Mouse (Mus musculus): ENCODE results near the gene Naa15. TPM values are rescaled to one million over a fixed set of nuclear protein-coding genes. Genes with fewer than 3 reads are reported as not detected.

The Naa15 gene
- total and polyA plus RNA-seq, 3 experiments = 27.6 to 95.3 (median 59.0) TPM

DNA sequence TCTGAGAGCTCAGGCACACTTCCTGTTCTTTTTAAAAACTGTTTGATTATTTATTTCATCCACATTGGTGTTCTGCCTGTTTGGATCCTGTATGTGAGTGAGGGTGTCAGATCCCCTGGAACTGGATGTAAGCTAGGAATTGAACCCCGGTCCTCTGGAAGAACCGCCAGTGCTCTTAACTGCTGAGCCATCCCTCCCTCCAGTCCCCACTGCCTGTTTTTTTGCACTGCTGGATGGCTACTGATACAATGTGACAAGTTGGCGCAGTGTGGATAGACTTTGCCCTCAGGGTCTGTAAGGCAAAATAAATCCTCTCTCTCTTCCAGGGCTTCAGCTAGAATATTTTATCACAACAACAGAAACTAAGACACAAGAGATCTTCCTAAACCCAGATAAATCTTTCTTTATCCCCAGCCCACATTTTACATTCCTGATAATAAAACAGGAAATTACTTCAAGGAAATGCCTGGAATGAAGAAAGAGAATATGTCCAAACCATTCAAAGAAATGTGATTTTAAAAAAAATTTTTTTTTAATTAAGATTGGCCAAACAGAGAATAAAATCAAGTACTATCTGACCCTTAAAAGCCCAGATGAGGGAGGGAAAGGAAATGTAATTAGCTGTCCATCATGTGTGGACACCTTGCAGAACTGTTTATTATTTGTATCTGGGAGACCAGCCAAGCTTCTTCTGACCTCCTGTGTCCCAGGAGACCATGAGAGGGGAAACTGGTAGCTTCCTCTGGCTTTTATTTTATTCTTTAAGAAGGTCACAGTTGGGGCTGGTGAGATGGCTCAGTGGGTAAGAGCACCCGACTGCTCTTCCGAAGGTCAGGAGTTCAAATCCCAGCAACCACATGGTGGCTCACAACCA, 34.9 kb upstream of the Naa15 start:
- no peak overlapping the region for H3K9ac ChIP-seq (ENCODE audit: insufficient read depth, low read depth)
- H3K9me3 ChIP-seq (replicated peaks; ENCODE audit: low read length) = no peaks in the 10 kb centered on the region
- no peak overlapping the region for H3K27ac ChIP-seq (ENCODE audit: insufficient read depth, low read depth)
- H3K4me3 ChIP-seq (replicated peaks in 1 of 3; ENCODE audit: low read depth in 2 of 3, low read length in 2 of 3, poor library complexity in 1 of 3) = no peak overlapping the region
- no peaks in the 10 kb centered on the region for H3K27me3 ChIP-seq (replicated peaks)
- H3K36me3 ChIP-seq (replicated peaks in 1 of 2; ENCODE audit: control insufficient read depth in 1 of 2, insufficient read depth in 1 of 2, low read length in 1 of 2) = no peaks in the 10 kb centered on the region
- in situ Hi-C loops (cut with MboI; ENCODE audit: low pct_ligation_motif_present, low pct_unique_long_range_greater_than_20kb, low sequenced_read_pairs) = loop anchor here (5.0 kb wide), 1 partner anchor 32 kb away; no protein-coding TSS in a partner anchor
- no peak overlapping the region for H3K4me2 ChIP-seq (ENCODE audit: insufficient read depth, low read depth, poor library complexity, severe bottlenecking)
- H3K79me2 ChIP-seq (replicated peaks; ENCODE audit: control insufficient read depth, extremely low read depth, insufficient read depth, poor library complexity, severe bottlenecking) = no peaks in the 10 kb centered on the region
- no peak for TF ChIP-seq MAFK (IDR thresholded peaks at IDR 0.05; ENCODE audit: insufficient replicate concordance, low read length)
- TF ChIP-seq CTCF (conservative IDR thresholded peaks at IDR 0.05 in 1 of 2, IDR thresholded peaks at IDR 0.05 in 1 of 2; ENCODE audit: low read depth in 2 of 2, low read length in 2 of 2) = 0 out of 4 replicates have a peak, but pooled peaks of 1 of the 2 experiments have one; percentile 22
- 0 out of 2 replicates have a peak, but pooled peaks have one; percentile 62 for TF ChIP-seq TBP (conservative IDR thresholded peaks at IDR 0.05; ENCODE audit: low read depth, low read length)
- H3K4me1 ChIP-seq (ENCODE audit: control insufficient read depth in 1 of 2, insufficient read depth in 2 of 2) = peaks cover 0 to 13% of the 10 kb centered on the region in 2 experiments; a peak in 2 of 4 replicates
- DNase-seq (ENCODE audit: extremely low read depth) = no peak
- dilution Hi-C loops (cut with MboI; ENCODE audit: extremely low pct_ligation_motif_present, extremely low pct_unique_long_range_greater_than_20kb, low sequenced_read_pairs) = no loop called here

- no peak overlapping the region for H3K4me3 ChIP-seq (replicated peaks in 1 of 3; ENCODE audit: low read depth in 2 of 3, low read length in 2 of 3, poor library complexity in 1 of 3)
- no peak for DNase-seq (ENCODE audit: extremely low read depth)
- TF ChIP-seq ZNF384 (IDR thresholded peaks at IDR 0.05; ENCODE audit: low read depth, low read length) (peak; percentile 73), E2F4 (IDR thresholded peaks at IDR 0.05; ENCODE audit: insufficient replicate concordance, low read depth, low read length) (no peak)
- in situ Hi-C loops (cut with MboI; ENCODE audit: low pct_ligation_motif_present, low pct_unique_long_range_greater_than_20kb, low sequenced_read_pairs) = no loop called here
- H3K36me3 ChIP-seq (replicated peaks in 1 of 2; ENCODE audit: control insufficient read depth in 1 of 2, insufficient read depth in 1 of 2, low read length in 1 of 2) = no peaks in the 10 kb centered on the region
- peaks cover 0 to 13% of the 10 kb centered on the region in 2 experiments; a peak in 2 of 4 replicates for H3K4me1 ChIP-seq (ENCODE audit: control insufficient read depth in 1 of 2, insufficient read depth in 2 of 2)
- H3K9ac ChIP-seq (ENCODE audit: insufficient read depth, low read depth) = no peak overlapping the region
- dilution Hi-C loops (cut with MboI; ENCODE audit: extremely low pct_ligation_motif_present, extremely low pct_unique_long_range_greater_than_20kb, low sequenced_read_pairs) = no loop called here
- H3K27ac ChIP-seq (ENCODE audit: insufficient read depth, low read depth) = no peak overlapping the region
- H3K27me3 ChIP-seq (replicated peaks) = no peaks in the 10 kb centered on the region
- no peaks in the 10 kb centered on the region for H3K79me2 ChIP-seq (replicated peaks; ENCODE audit: control insufficient read depth, extremely low read depth, insufficient read depth, poor library complexity, severe bottlenecking)
- no peak overlapping the region for H3K4me2 ChIP-seq (ENCODE audit: insufficient read depth, low read depth, poor library complexity, severe bottlenecking)
- no peaks in the 10 kb centered on the region for H3K9me3 ChIP-seq (replicated peaks; ENCODE audit: low read length)
Measured at GRCm38 (mm10) chr3:51380660-51381014, 34.3 kb upstream of the Naa15 start.

GRCm38 (mm10) chr3:51383409-51383808, 31.5 kb upstream of the Naa15 start:
- H3K27ac ChIP-seq (ENCODE audit: insufficient read depth, low read depth) = no peak overlapping the region
- H3K79me2 ChIP-seq (replicated peaks; ENCODE audit: control insufficient read depth, extremely low read depth, insufficient read depth, poor library complexity, severe bottlenecking) = no peaks in the 10 kb centered on the region
- H3K4me3 ChIP-seq (replicated peaks in 1 of 3; ENCODE audit: low read depth in 2 of 3, low read length in 2 of 3, poor library complexity in 1 of 3) = no peak overlapping the region
- in situ Hi-C loops (cut with MboI; ENCODE audit: low pct_ligation_motif_present, low pct_unique_long_range_greater_than_20kb, low sequenced_read_pairs) = no loop called here
- H3K9ac ChIP-seq (ENCODE audit: insufficient read depth, low read depth) = no peak overlapping the region
- dilution Hi-C loops (cut with MboI; ENCODE audit: extremely low pct_ligation_motif_present, extremely low pct_unique_long_range_greater_than_20kb, low sequenced_read_pairs) = no loop called here
- H3K4me2 ChIP-seq (ENCODE audit: insufficient read depth, low read depth, poor library complexity, severe bottlenecking) = no peak overlapping the region
- TF ChIP-seq ZMIZ1 (IDR thresholded peaks at IDR 0.05; ENCODE audit: low read depth, low read length) (no peak), NELFE (IDR thresholded peaks at IDR 0.05; ENCODE audit: low read depth, low read length) (no peak), ZNF384 (IDR thresholded peaks at IDR 0.05; ENCODE audit: low read depth, low read length) (no peak), POLR2AphosphoS2 (IDR thresholded peaks at IDR 0.05; ENCODE audit: low read depth, low read length) (no peak), PAX5 (IDR thresholded peaks at IDR 0.05; ENCODE audit: low read length) (no peak), EP300 (IDR thresholded peaks at IDR 0.05; ENCODE audit: low read length) (no peak), MYC (IDR thresholded peaks at IDR 0.05; ENCODE audit: low read depth, low read length) (no peak), KAT2A (IDR thresholded peaks at IDR 0.05; ENCODE audit: insufficient replicate concordance, low read length) (no peak)
- no peak for DNase-seq (ENCODE audit: extremely low read depth)
- H3K36me3 ChIP-seq (replicated peaks in 1 of 2; ENCODE audit: control insufficient read depth in 1 of 2, insufficient read depth in 1 of 2, low read length in 1 of 2) = no peaks in the 10 kb centered on the region
- no peaks in the 10 kb centered on the region for H3K27me3 ChIP-seq (replicated peaks)
- peaks cover 3 to 21% of the 10 kb centered on the region in 2 experiments; a peak in 3 of 4 replicates for H3K4me1 ChIP-seq (ENCODE audit: control insufficient read depth in 1 of 2, insufficient read depth in 2 of 2)
- no peaks in the 10 kb centered on the region for H3K9me3 ChIP-seq (replicated peaks; ENCODE audit: low read length)

Measured in CH12.LX (cell line).